In the genomic region with DNA sequence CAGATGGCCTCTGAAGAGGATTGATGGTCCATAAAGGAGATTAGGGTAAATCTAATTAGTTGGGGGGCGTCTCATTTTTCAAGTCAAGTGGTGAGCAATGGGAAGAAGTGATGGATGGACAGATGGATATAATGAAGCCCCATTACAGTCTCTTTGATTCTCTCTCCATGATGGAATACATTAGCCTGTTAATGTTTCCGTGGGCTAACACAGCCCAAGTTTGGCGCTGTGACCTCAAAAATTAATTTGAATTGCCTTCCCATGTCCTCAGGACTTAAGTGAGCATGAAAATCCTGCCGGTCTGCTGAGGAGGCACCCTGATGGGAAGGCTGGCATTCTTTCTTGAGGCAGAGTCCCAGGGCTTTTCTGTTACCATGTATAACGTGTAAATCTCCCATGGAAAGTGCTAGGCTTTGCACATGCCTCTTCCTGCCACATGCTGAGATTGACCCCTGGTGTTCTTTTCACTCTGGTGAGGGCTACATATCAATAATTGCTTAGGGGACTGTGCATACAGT, we compare ENCODE assay signal across 14 mouse cellular contexts.
DNase-seq lines count a peak whose midpoint lies in the region; ATAC-seq and TF ChIP-seq lines count a peak whose summit lies in the region.
"Had no signal": no experiment of that assay in that cellular context is flagged by ENCODE, and none has a peak within 500 bp of the region (broad histone marks: within the 10 kb centered on the region; RNA-seq: fewer than 3 reads in every experiment).

No protein-coding gene starts in this region.

- no peaks in the 10 kb centered on the region for H3K36me3 ChIP-seq in hindbrain, embryonic 15.5 days
- no peaks in the 10 kb centered on the region for H3K36me3 ChIP-seq in midbrain, postnatal 0 days (ENCODE audit: insufficient read depth, low read length)
- H3K36me3 ChIP-seq: embryonic facial prominence, embryonic 12.5 days; intestine, embryonic 15.5 days; limb, embryonic 13.5 days had no signal

- 0 out of 2 replicates have a peak, but pooled peaks cover 4% of the 10 kb centered on the region for H3K4me1 ChIP-seq in hindbrain, embryonic 15.5 days (replicated peaks)
- H3K4me1 ChIP-seq in midbrain, postnatal 0 days (ENCODE audit: insufficient read depth, low read length): no peaks in the 10 kb centered on the region
- H3K4me1 ChIP-seq: embryonic facial prominence, embryonic 12.5 days; intestine, embryonic 15.5 days; limb, embryonic 13.5 days had no signal

- no peak overlapping the region for H3K4me3 ChIP-seq in hindbrain, embryonic 15.5 days
- no peak overlapping the region for H3K4me3 ChIP-seq in midbrain, postnatal 0 days (ENCODE audit: low read depth, low read length)
- H3K4me3 ChIP-seq: embryonic facial prominence, embryonic 12.5 days; intestine, embryonic 15.5 days; limb, embryonic 13.5 days had no signal

- H3K9me3 ChIP-seq in hindbrain, embryonic 15.5 days: no peaks in the 10 kb centered on the region
- no peaks in the 10 kb centered on the region for H3K9me3 ChIP-seq in midbrain, postnatal 0 days (ENCODE audit: low read length)
- H3K9me3 ChIP-seq: embryonic facial prominence, embryonic 12.5 days; intestine, embryonic 15.5 days; limb, embryonic 13.5 days had no signal

- peak; percentile 83 for ATAC-seq in hindbrain, embryonic 15.5 days (ENCODE audit: low FRiP score, low read depth)
- no peak for ATAC-seq in midbrain, postnatal 0 days (ENCODE audit: low FRiP score)
- ATAC-seq in monocyte, adult 5-6 weeks (replicated peaks; ENCODE audit: insufficient number of reproducible peaks, low FRiP score, low TSS enrichment, poor library complexity, severe bottlenecking): no peak
- ATAC-seq: intestine, embryonic 15.5 days had no signal

- peak; percentile 82 for DNase-seq in brain, embryonic 14.5 days (ENCODE audit: low read depth)
- peak; percentile 14 for DNase-seq in embryo, embryonic 11.5 days (ENCODE audit: low read depth, low spot score)
- DNase-seq in midbrain, postnatal 0 days (ENCODE audit: low spot score): peak; percentile 81
- DNase-seq in layer of hippocampus, adult 8-10 months (ENCODE audit: low spot score in 2 of 2): no peak
- no peak for DNase-seq in spleen, postnatal 14 days (ENCODE audit: low spot score in 2 of 2)
- no peak for DNase-seq in thymus, postnatal 25 days
- DNase-seq: adrenal gland, adult 8-10 months; kidney, postnatal 14 days; lung, adult 2 months had no signal

- no peak overlapping the region for H3K27ac ChIP-seq in hindbrain, embryonic 15.5 days (replicated peaks)
- H3K27ac ChIP-seq in midbrain, postnatal 0 days (ENCODE audit: low read depth, low read length): no peak overlapping the region
- H3K27ac ChIP-seq: embryonic facial prominence, embryonic 12.5 days; intestine, embryonic 15.5 days; limb, embryonic 13.5 days had no signal

- H3K27me3 ChIP-seq in hindbrain, embryonic 15.5 days: no peaks in the 10 kb centered on the region
- H3K27me3 ChIP-seq in midbrain, postnatal 0 days (ENCODE audit: insufficient read depth, low read length): no peaks in the 10 kb centered on the region
- H3K27me3 ChIP-seq: embryonic facial prominence, embryonic 12.5 days; intestine, embryonic 15.5 days; limb, embryonic 13.5 days had no signal

- no peak for TF ChIP-seq CTCF in brain, embryonic 14.5 days (IDR thresholded peaks at IDR 0.05; ENCODE audit: borderline replicate concordance, extremely low read depth, insufficient read depth, insufficient read length)
- no peak for TF ChIP-seq CTCF in midbrain, postnatal 0 days (IDR thresholded peaks at IDR 0.05)

- 12% methylated on average over 5 of the region's 5 CpGs for WGBS in hindbrain, embryonic 15.5 days
- WGBS in midbrain, postnatal 0 days: 17% methylated on average over 5 of the region's 5 CpGs

- H3K9ac ChIP-seq in hindbrain, embryonic 15.5 days: no peak overlapping the region
- no peak overlapping the region for H3K9ac ChIP-seq in midbrain, postnatal 0 days (replicated peaks; ENCODE audit: low read length, poor library complexity, severe bottlenecking)
- H3K9ac ChIP-seq: embryonic facial prominence, embryonic 12.5 days; intestine, embryonic 15.5 days; limb, embryonic 13.5 days had no signal

- no peak overlapping the region for H3K4me2 ChIP-seq in hindbrain, embryonic 15.5 days
- H3K4me2 ChIP-seq in midbrain, postnatal 0 days (ENCODE audit: low read depth, low read length, poor library complexity, severe bottlenecking): no peak overlapping the region
- H3K4me2 ChIP-seq: embryonic facial prominence, embryonic 12.5 days; intestine, embryonic 15.5 days; limb, embryonic 13.5 days had no signal

- TF ChIP-seq POLR2A in brain, embryonic 14.5 days (IDR thresholded peaks at IDR 0.05; ENCODE audit: borderline replicate concordance, extremely low read depth, insufficient read depth, insufficient read length, poor library complexity, severe bottlenecking): no peak

Comparison
In these comparisons a context has a peak if more than half of its experiments do, and no peak if none do; other contexts are left out.
1. DNase-seq: peak in brain, embryonic 14.5 days (single experiment), embryo, embryonic 11.5 days (single experiment) and midbrain, postnatal 0 days (single experiment); none in layer of hippocampus, adult 8-10 months (0 of 2), spleen, postnatal 14 days (0 of 2) and thymus, postnatal 25 days (single experiment).